Comparison of ENCODE assay signal across 40 mouse cellular contexts in the genomic region with DNA sequence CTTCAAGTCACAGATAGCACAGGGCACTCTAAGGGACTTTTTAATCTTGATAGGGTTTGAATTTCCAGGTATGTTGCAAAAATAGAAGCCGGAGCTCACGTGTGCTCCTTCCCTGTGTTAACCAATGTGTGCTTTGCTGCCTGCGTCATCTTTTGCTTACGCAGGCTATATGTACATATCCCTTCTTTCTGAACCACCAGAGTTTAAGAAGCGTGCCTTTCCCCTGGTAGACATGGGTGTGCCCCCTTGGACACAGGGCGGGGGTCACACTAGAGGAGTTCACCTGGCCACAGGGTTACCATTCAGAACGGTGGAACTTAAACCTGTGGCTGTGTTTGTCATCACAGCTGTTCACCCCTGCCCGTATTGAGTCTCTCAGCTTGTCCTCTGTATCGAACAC. TPM values are rescaled to one million over a fixed set of nuclear protein-coding genes. Genes with fewer than 3 reads are reported as not detected.
"Had no signal": no experiment of that assay in that cellular context is flagged by ENCODE, and none has a peak within 500 bp of the region (broad histone marks: within the 10 kb centered on the region; RNA-seq: fewer than 3 reads in every experiment).

No protein-coding gene starts in this region.

- H3K4me3 ChIP-seq: heart, adult 2 months; heart, embryonic 13.5 days; heart, embryonic 15.5 days; hindbrain, embryonic 13.5 days; hindbrain, embryonic 15.5 days; kidney, embryonic 15.5 days; limb, embryonic 13.5 days; limb, embryonic 15.5 days had no signal

- ATAC-seq: hindbrain, postnatal 0 days; intestine, embryonic 16.5 days had no signal

- H3K9ac ChIP-seq: heart, embryonic 13.5 days; heart, embryonic 15.5 days; hindbrain, embryonic 13.5 days; hindbrain, embryonic 15.5 days; kidney, embryonic 15.5 days; limb, embryonic 13.5 days; limb, embryonic 15.5 days had no signal

- H3K36me3 ChIP-seq: heart, embryonic 13.5 days; heart, embryonic 15.5 days; hindbrain, embryonic 13.5 days; hindbrain, embryonic 15.5 days; kidney, embryonic 15.5 days; limb, embryonic 13.5 days; limb, embryonic 15.5 days had no signal

- H3K27me3 ChIP-seq: heart, embryonic 15.5 days; hindbrain, embryonic 13.5 days; hindbrain, embryonic 15.5 days; kidney, embryonic 15.5 days; limb, embryonic 13.5 days had no signal

- H3K4me2 ChIP-seq: heart, embryonic 11.5 days; heart, embryonic 13.5 days; heart, embryonic 15.5 days; hindbrain, embryonic 13.5 days; hindbrain, embryonic 15.5 days; kidney, embryonic 15.5 days; limb, embryonic 13.5 days; limb, embryonic 15.5 days had no signal

- H3K4me1 ChIP-seq: heart, embryonic 13.5 days; heart, embryonic 15.5 days; kidney, embryonic 15.5 days had no signal

- H3K9me3 ChIP-seq: heart, embryonic 13.5 days; heart, embryonic 15.5 days; hindbrain, embryonic 13.5 days; hindbrain, embryonic 15.5 days; kidney, embryonic 15.5 days; limb, embryonic 13.5 days; limb, embryonic 15.5 days had no signal

- H3K27ac ChIP-seq: heart, adult 2 months; heart, embryonic 13.5 days; heart, embryonic 15.5 days; hindbrain, embryonic 13.5 days; hindbrain, embryonic 15.5 days; hindbrain, postnatal 0 days; kidney, embryonic 15.5 days; kidney, postnatal 0 days; limb, embryonic 13.5 days; limb, embryonic 15.5 days had no signal

- DNase-seq: gastrocnemius, postnatal 14 days; gastrocnemius, postnatal 36 days; heart, adult 11 months; heart, adult 2 months; heart, postnatal 14 days; heart, postnatal 36 days; kidney, adult 11 months; kidney, adult 2 months; kidney, adult 9 months; kidney, postnatal 14 days; kidney, postnatal 36 days; layer of hippocampus, adult 9-11 months; layer of hippocampus, postnatal 36 days; left cerebral cortex, postnatal 4 days had no signal

RNA-seq across cellular contexts. Expression of a gene that starts 14.5 kb away (rescaled TPM):
- total RNA-seq: gastrocnemius, adult 18-20 months; gastrocnemius, adult 8-10 months; gastrocnemius, postnatal 14 days; gastrocnemius, postnatal 36 days; heart, adult 2 months; heart, postnatal 36 days; hindbrain, postnatal 0 days; layer of hippocampus, adult 18-20 months; layer of hippocampus, adult 8-10 months; layer of hippocampus, postnatal 14 days; layer of hippocampus, postnatal 36 days; left cerebral cortex, adult 18-20 months; left cerebral cortex, adult 8-10 months; left cerebral cortex, postnatal 10 days; left cerebral cortex, postnatal 25 days; left cerebral cortex, postnatal 4 days; liver, adult 2 months had no signal
- polyA plus RNA-seq: intestine, embryonic 16.5 days; kidney, adult 2 months; large intestine, adult 2 months; limb, embryonic 11.5 days; liver, adult 2 months had no signal

RNA-seq across cellular contexts. Expression of a gene that starts 35.6 kb away (rescaled TPM):
- total RNA-seq: gastrocnemius, adult 18-20 months; gastrocnemius, adult 8-10 months; gastrocnemius, postnatal 14 days; gastrocnemius, postnatal 36 days; heart, adult 2 months; heart, postnatal 36 days; hindbrain, postnatal 0 days; layer of hippocampus, adult 18-20 months; layer of hippocampus, postnatal 14 days; layer of hippocampus, postnatal 36 days; left cerebral cortex, adult 18-20 months; left cerebral cortex, postnatal 10 days; left cerebral cortex, postnatal 4 days; liver, adult 2 months had no signal
- polyA plus RNA-seq: heart, embryonic 11.5 days; heart, embryonic 13.5 days; heart, postnatal 0 days; hindbrain, embryonic 11.5 days; hindbrain, embryonic 13.5 days; hindbrain, embryonic 15.5 days; hindbrain, postnatal 0 days; intestine, embryonic 14.5 days; intestine, embryonic 16.5 days; kidney, embryonic 15.5 days; kidney, postnatal 0 days; limb, embryonic 11.5 days; limb, embryonic 13.5 days; limb, embryonic 15.5 days had no signal
